Comparison of ENCODE assay signal across 13 mouse cellular contexts in genomic region chr11:98871416-98871815, GRCm38 (mm10). TPM values are rescaled to one million over a fixed set of nuclear protein-coding genes. Genes with fewer than 3 reads are reported as not detected.
A peak's percentile ranks its signal among the peaks of the same experiment; 100 is the strongest.
DNase-seq lines count a peak whose midpoint lies in the region; ATAC-seq and TF ChIP-seq lines count a peak whose summit lies in the region.
"Had no signal": no experiment of that assay in that cellular context is flagged by ENCODE, and none has a peak within 500 bp of the region (broad histone marks: within the 10 kb centered on the region; RNA-seq: fewer than 3 reads in every experiment).

No protein-coding gene starts in this region.

- H3K36me3 ChIP-seq in heart, adult 2 months (ENCODE audit: control insufficient read depth, insufficient read depth, low read length), result no peaks in the 10 kb centered on the region; the same call in 1 of the 2 replicates
- H3K36me3 ChIP-seq in heart, embryonic 11.5 days (ENCODE audit: control insufficient read depth, insufficient read depth, low read length), result peaks cover 7% of the 10 kb centered on the region; the same call in 1 of the 2 replicates
- peaks cover 11% of the 10 kb centered on the region for H3K36me3 ChIP-seq in hindbrain, embryonic 15.5 days
- 0 out of 2 replicates have a peak, but pooled peaks cover 2% of the 10 kb centered on the region for H3K36me3 ChIP-seq in hindbrain, embryonic 16.5 days (ENCODE audit: control insufficient read depth, insufficient read depth, low read length)

- peaks cover 6% of the 10 kb centered on the region for H3K4me1 ChIP-seq in heart, adult 2 months (ENCODE audit: control insufficient read depth, insufficient read depth, low read length)
- H3K4me1 ChIP-seq in heart, embryonic 11.5 days (ENCODE audit: control insufficient read depth, insufficient read depth, low read length), result peaks cover 14% of the 10 kb centered on the region
- H3K4me1 ChIP-seq in hindbrain, embryonic 15.5 days (replicated peaks), result peaks cover 15% of the 10 kb centered on the region
- H3K4me1 ChIP-seq in hindbrain, embryonic 16.5 days (ENCODE audit: control insufficient read depth, insufficient read depth, low read depth, low read length), result peaks cover 2% of the 10 kb centered on the region; the same call in 1 of the 2 replicates

- H3K27ac ChIP-seq in heart, adult 2 months, result peak overlapping the region; percentile 47; the same call in 1 of the 2 replicates
- no peak overlapping the region; the same call in 1 of the 2 replicates for H3K27ac ChIP-seq in heart, embryonic 11.5 days (ENCODE audit: low read depth, low read length)
- H3K27ac ChIP-seq in hindbrain, embryonic 15.5 days (replicated peaks), result 0 out of 2 replicates have a peak overlapping the region, but pooled peaks have one; percentile 39
- H3K27ac ChIP-seq in hindbrain, embryonic 16.5 days (ENCODE audit: low read depth, low read length), result no peak overlapping the region
- H3K27ac ChIP-seq: liver, embryonic 14.5 days had no signal

- H3K27me3 ChIP-seq in heart, adult 2 months (ENCODE audit: control insufficient read depth, insufficient read depth, low read length), result no peaks in the 10 kb centered on the region
- H3K27me3 ChIP-seq in heart, embryonic 11.5 days (ENCODE audit: control insufficient read depth, insufficient read depth, low read length), result no peaks in the 10 kb centered on the region
- H3K27me3 ChIP-seq in hindbrain, embryonic 15.5 days, result no peaks in the 10 kb centered on the region
- no peaks in the 10 kb centered on the region for H3K27me3 ChIP-seq in hindbrain, embryonic 16.5 days (replicated peaks; ENCODE audit: control insufficient read depth, insufficient read depth, low read length)

- no peak for TF ChIP-seq POLR2A in heart, adult 2 months (IDR thresholded peaks at IDR 0.05; ENCODE audit: insufficient read depth, low read depth, low read length)

- no peak overlapping the region for H3K4me2 ChIP-seq in heart, embryonic 11.5 days
- no peak overlapping the region for H3K4me2 ChIP-seq in hindbrain, embryonic 15.5 days
- no peak overlapping the region for H3K4me2 ChIP-seq in hindbrain, embryonic 16.5 days (ENCODE audit: low read length)

- no peak for ATAC-seq in heart, embryonic 11.5 days (replicated peaks; ENCODE audit: insufficient number of reproducible peaks, low FRiP score, low TSS enrichment)
- no peak for ATAC-seq in hindbrain, embryonic 15.5 days (ENCODE audit: low FRiP score, low read depth)
- ATAC-seq in hindbrain, embryonic 16.5 days, result no peak
- ATAC-seq: forebrain, embryonic 16.5 days had no signal

- TF ChIP-seq CTCF in heart, adult 2 months (IDR thresholded peaks at IDR 0.05), result no peak

- DNase-seq in heart, adult 2 months, result no peak
- peak; percentile 39 for DNase-seq in right cerebral cortex, adult 18-20 months
- no peak for DNase-seq in right cerebral cortex, adult 2 months (ENCODE audit: low spot score in 2 of 2)
- no peak for DNase-seq in spleen, postnatal 4 days (ENCODE audit: low spot score in 2 of 2)
- no peak for DNase-seq in gastrocnemius, postnatal 14 days
- DNase-seq: adrenal gland, adult 2 months; kidney, postnatal 10 days had no signal

- no peak overlapping the region for H3K4me3 ChIP-seq in heart, adult 2 months
- no peak overlapping the region for H3K4me3 ChIP-seq in heart, embryonic 11.5 days (ENCODE audit: low read depth, low read length)
- no peak overlapping the region for H3K4me3 ChIP-seq in hindbrain, embryonic 15.5 days
- H3K4me3 ChIP-seq in hindbrain, embryonic 16.5 days (ENCODE audit: low read length), result no peak overlapping the region

- TF ChIP-seq EP300 in heart, adult 2 months (IDR thresholded peaks at IDR 0.05; ENCODE audit: insufficient read depth, low read depth, low read length), result no peak

- intact Hi-C loops in heart, adult 2 months (cut with DNase I), result no loop called here
- intact Hi-C loops in gastrocnemius, postnatal 14 days (cut with DNase I; ENCODE audit: low total_unique reads), result no loop called here

- peaks cover 2% of the 10 kb centered on the region; the same call in 1 of the 2 replicates for H3K79me2 ChIP-seq in heart, adult 2 months (replicated peaks; ENCODE audit: control insufficient read depth, insufficient read depth, low read length)

- no peak overlapping the region for H3K9ac ChIP-seq in heart, adult 2 months (ENCODE audit: low read depth, low read length)
- H3K9ac ChIP-seq in heart, embryonic 11.5 days (ENCODE audit: low read depth, low read length), result no peak overlapping the region
- H3K9ac ChIP-seq in hindbrain, embryonic 15.5 days, result no peak overlapping the region
- no peak overlapping the region for H3K9ac ChIP-seq in hindbrain, embryonic 16.5 days (ENCODE audit: low read depth, low read length)
- H3K9ac ChIP-seq: liver, embryonic 14.5 days had no signal

- WGBS in heart, adult 2 months, result 57% methylated on average over 4 of the region's 4 CpGs
- WGBS in heart, embryonic 11.5 days (ENCODE audit: insufficient replicate concordance), result 53% methylated on average over 4 of the region's 4 CpGs
- 66% methylated on average over 4 of the region's 4 CpGs for WGBS in hindbrain, embryonic 15.5 days
- WGBS in hindbrain, embryonic 16.5 days, result 54% methylated on average over 4 of the region's 4 CpGs

- H3K9me3 ChIP-seq in heart, embryonic 11.5 days (replicated peaks; ENCODE audit: control insufficient read depth, low read length), result no peaks in the 10 kb centered on the region
- H3K9me3 ChIP-seq in hindbrain, embryonic 15.5 days, result no peaks in the 10 kb centered on the region
- H3K9me3 ChIP-seq in hindbrain, embryonic 16.5 days (ENCODE audit: control insufficient read depth, low read length), result no peaks in the 10 kb centered on the region

RNA-seq across cellular contexts. Expression of gene Wipf2, which starts 8.0 kb away (rescaled TPM):
- total RNA-seq in heart, adult 2 months (2021), result 1 to 10 TPM; 9.1 to 9.6 TPM
- polyA plus RNA-seq in heart, adult 2 months (2012; rRNA removed), result 4.0 and 5.1 TPM in 2 replicates
- 3.8 and 4.0 TPM in 2 replicates for polyA plus RNA-seq in heart, embryonic 11.5 days (2014; fragmentation: Nextera tagmentation; extraction: Ambion mirVana)
- polyA plus RNA-seq in hindbrain, embryonic 15.5 days (2015; fragmentation: Nextera tagmentation; extraction: Ambion mirVana), result 4.4 and 4.5 TPM in 2 replicates
- polyA plus RNA-seq in hindbrain, embryonic 16.5 days (2015; fragmentation: Nextera tagmentation; extraction: Ambion mirVana), result 4.1 and 4.2 TPM in 2 replicates
- 1 to 10 TPM; 4.4 to 4.6 TPM for total RNA-seq in gastrocnemius, postnatal 14 days (2021)

RNA-seq across cellular contexts. Expression of gene Rapgefl1, which starts 34.8 kb away (rescaled TPM):
- under 1 TPM; 0.50 to 0.77 TPM for total RNA-seq in heart, adult 2 months (2021)
- polyA plus RNA-seq in heart, adult 2 months (2012; rRNA removed), result 2.8 and 3.0 TPM in 2 replicates
- 0.57 and 0.73 TPM in 2 replicates for polyA plus RNA-seq in heart, embryonic 11.5 days (2014; fragmentation: Nextera tagmentation; extraction: Ambion mirVana)
- 10.5 and 13.1 TPM in 2 replicates for polyA plus RNA-seq in hindbrain, embryonic 15.5 days (2015; fragmentation: Nextera tagmentation; extraction: Ambion mirVana)
- polyA plus RNA-seq in hindbrain, embryonic 16.5 days (2015; fragmentation: Nextera tagmentation; extraction: Ambion mirVana), result 11.6 and 13.0 TPM in 2 replicates
- 1 to 10 TPM in 1 of 2 experiments, under 1 TPM in 1; 0.49 to 1.1 TPM for total RNA-seq in gastrocnemius, postnatal 14 days (2021)
- total RNA-seq: monocyte, adult 5-6 weeks had no signal

RNA-seq across cellular contexts. Expression of gene Cdc6, which starts 36.2 kb away (rescaled TPM):
- under 1 TPM; 0.13 to 0.32 TPM for total RNA-seq in heart, adult 2 months (2021)
- polyA plus RNA-seq in heart, adult 2 months (2012; rRNA removed), result 0.14 and 0.26 TPM in 2 replicates
- polyA plus RNA-seq in heart, embryonic 11.5 days (2014; fragmentation: Nextera tagmentation; extraction: Ambion mirVana), result 33.6 and 34.0 TPM in 2 replicates
- polyA plus RNA-seq in hindbrain, embryonic 15.5 days (2015; fragmentation: Nextera tagmentation; extraction: Ambion mirVana), result 5.5 and 6.0 TPM in 2 replicates
- 4.6 and 6.3 TPM in 2 replicates for polyA plus RNA-seq in hindbrain, embryonic 16.5 days (2015; fragmentation: Nextera tagmentation; extraction: Ambion mirVana)
- total RNA-seq in gastrocnemius, postnatal 14 days (2021), result 1 to 10 TPM in 1 of 2 experiments, under 1 TPM in 1; 0.78 to 1.3 TPM

RNA-seq across cellular contexts. Expression of gene Rara, which starts 56.2 kb away (rescaled TPM):
- 10 to 100 TPM; 10.1 to 12.8 TPM for total RNA-seq in heart, adult 2 months (2021)
- polyA plus RNA-seq in heart, adult 2 months (2012; rRNA removed), result 7.1 and 10.9 TPM in 2 replicates
- polyA plus RNA-seq in heart, embryonic 11.5 days (2014; fragmentation: Nextera tagmentation; extraction: Ambion mirVana), result 34.9 and 36.6 TPM in 2 replicates
- polyA plus RNA-seq in hindbrain, embryonic 15.5 days (2015; fragmentation: Nextera tagmentation; extraction: Ambion mirVana), result 11.4 and 16.8 TPM in 2 replicates
- 12.1 and 16.7 TPM in 2 replicates for polyA plus RNA-seq in hindbrain, embryonic 16.5 days (2015; fragmentation: Nextera tagmentation; extraction: Ambion mirVana)
- 10 to 100 TPM; 13.7 to 19.7 TPM for total RNA-seq in gastrocnemius, postnatal 14 days (2021)

Comparison
In these comparisons a context has a peak if more than half of its experiments do, and no peak if none do; other contexts are left out.
1. H3K27ac ChIP-seq: peak in heart, adult 2 months (single experiment) and hindbrain, embryonic 15.5 days (single experiment); none in heart, embryonic 11.5 days (single experiment) and hindbrain, embryonic 16.5 days (single experiment).